Mouse (Mus musculus) hindbrain, postnatal 0 days (tissue): ENCODE data around the gene Tuba8. TPM values are rescaled to one million over a fixed set of nuclear protein-coding genes. Genes with fewer than 3 reads are reported as not detected.

ENCODE experiments used
- ATAC-seq: fragments of 200-750 bp; cut with Nextera tagmentation; 2 replicates; pipeline ENCODE4 v1.8.0; 2017; ENCODE audit warnings: mild to moderate bottlenecking, moderate TSS enrichment, moderate library complexity
- DNase-seq: peaks from one replicate; pipeline ENCODE4 v3.0.0-alpha.2; 2015; ENCODE audit warnings: low spot score
- H3K27ac ChIP-seq: fragments of 300-500 bp; sonication (generic); 2 replicates; pipeline ENCODE4 v1.5.1; 2014; ENCODE audit warnings: mild to moderate bottlenecking
- H3K27me3 ChIP-seq: fragments of 300-500 bp; sonication (generic); 2 replicates; pipeline ENCODE4 v1.6.1; 2014; ENCODE audit warnings: low read length, mixed read lengths; ENCODE audit not compliant: insufficient read depth
- H3K36me3 ChIP-seq: fragments of 300-500 bp; sonication (generic); 2 replicates; pipeline ENCODE4 v1.6.1; 2014; ENCODE audit warnings: low read length, mixed read lengths; ENCODE audit not compliant: insufficient read depth
- H3K4me1 ChIP-seq: fragments of 300-500 bp; sonication (generic); 2 replicates; pipeline ENCODE4 v1.6.1; 2014; ENCODE audit warnings: antibody characterized with exemption, low read length, mixed read lengths; ENCODE audit not compliant: insufficient read depth
- H3K4me2 ChIP-seq: fragments of 300-500 bp; sonication (generic); 2 replicates; pipeline ENCODE4 v1.6.1; 2014; ENCODE audit warnings: low read depth, mild to moderate bottlenecking, low read length, moderate library complexity, mixed read lengths
- H3K4me3 ChIP-seq: fragments of 300-500 bp; sonication (generic); 2 replicates; pipeline ENCODE4 v1.5.1; 2014; ENCODE audit warnings: low read length
- H3K9ac ChIP-seq: fragments of 300-500 bp; sonication (generic); replicated peaks from 2 replicates; pipeline ENCODE4 v1.6.1; 2014; ENCODE audit warnings: mild to moderate bottlenecking, low read length, moderate library complexity, mixed read lengths
- H3K9me3 ChIP-seq: fragments of 300-500 bp; sonication (generic); 2 replicates; pipeline ENCODE4 v1.6.1; 2016; ENCODE audit warnings: low read length, mixed read lengths
- CTCF ChIP-seq: IDR thresholded peaks from 2 replicates; pipeline ENCODE4 v1.5.1; 2016; ENCODE audit warnings: antibody characterized with exemption, control low read depth, low read depth
- WGBS: fragments of 180-500 bp; shearing (Covaris S2); extraction: QIAGEN DNeasy Blood & Tissue Kit; methylation state at CpG from one replicate; pipeline ENCODE4 v1.1.7; 2014; 5-methylcytosine and 5-hydroxymethylcytosine counted together
- polyA plus RNA-seq: library from polyadenylated mRNA; unstranded; fragments of >200 nt; fragmentation: Nextera tagmentation; extraction: Ambion mirVana; gene quantifications from 2 replicates; pipeline ENCODE4 v1.2.1, GENCODE M21; 2015
- total RNA-seq: library from RNA; depleted of rRNA; stranded (reverse); fragments of >200 nt; gene quantifications from 2 replicates; pipeline ENCODE4 v1.2.3, GENCODE M21; 2014

Gene Tuba8
- total and polyA plus RNA-seq, 2 experiments from 2014 or later: 2.0 to 3.6 TPM

GRCm38 (mm10) chr6:121184198-121185140 lies 26.0 kb upstream of the Tuba8 start:
- 3% methylated on average over 35 of the region's 35 CpGs for whole genome bisulfite sequencing
- H3K4me1 ChIP-seq: peaks cover 5% of the 10 kb centered on the region; the same call in 1 of the 2 replicates
- ATAC-seq (peak; percentile 79), DNase-seq (peak; percentile 81)
- peak overlapping the region; percentile 74 for H3K4me2 ChIP-seq
- H3K27ac ChIP-seq: peak overlapping the region; percentile 82
- peak; percentile 81 for TF ChIP-seq CTCF
- no peaks in the 10 kb centered on the region for H3K9me3 ChIP-seq
- peak overlapping the region; percentile 52 for H3K4me3 ChIP-seq
- H3K36me3 ChIP-seq: peaks cover 8% of the 10 kb centered on the region; the same call in 1 of the 2 replicates
- H3K27me3 ChIP-seq: no peaks in the 10 kb centered on the region
- peak overlapping the region; percentile 59 for H3K9ac ChIP-seq

- Histone ChIP-seq H3K9me3 (no peaks in the 10 kb centered on the region), H3K27ac (no peak overlapping the region), H3K27me3 (no peaks in the 10 kb centered on the region), H3K36me3 (peaks cover 13% of the 10 kb centered on the region; the same call in 1 of the 2 replicates), H3K9ac (peak overlapping the region; percentile 25; the same call in 1 of the 2 replicates), H3K4me2 (peak overlapping the region; percentile 74), H3K4me1 (peaks cover 5% of the 10 kb centered on the region; the same call in 1 of the 2 replicates), H3K4me3 (peak overlapping the region; percentile 52)
- no peak for TF ChIP-seq CTCF
- 79% methylated on average over 8 of the region's 8 CpGs for whole genome bisulfite sequencing
- ATAC-seq (no peak), DNase-seq (no peak)
Measured at GRCm38 (mm10) chr6:121185232-121185631, 25.3 kb upstream of the Tuba8 start.

GRCm38 (mm10) chr6:121191261-121192009 lies 19.1 kb upstream of the Tuba8 start:
- no peaks in the 10 kb centered on the region for H3K9me3 ChIP-seq
- H3K4me3 ChIP-seq: no peak overlapping the region
- H3K27ac ChIP-seq: no peak overlapping the region
- H3K27me3 ChIP-seq: no peaks in the 10 kb centered on the region
- peaks cover 34% of the 10 kb centered on the region for H3K36me3 ChIP-seq
- TF ChIP-seq CTCF: no peak
- 80% methylated on average over 11 of the region's 11 CpGs for WGBS
- DNase-seq (no peak), ATAC-seq (no peak)
- H3K4me2 ChIP-seq: no peak overlapping the region
- H3K9ac ChIP-seq: no peak overlapping the region
- no peaks in the 10 kb centered on the region for H3K4me1 ChIP-seq

GRCm38 (mm10) chr6:121194061-121194955 lies 16.2 kb upstream of the Tuba8 start:
- Histone ChIP-seq H3K27ac (no peak overlapping the region), H3K4me3 (no peak overlapping the region), H3K27me3 (no peaks in the 10 kb centered on the region), H3K36me3 (peaks cover 26% of the 10 kb centered on the region), H3K9ac (no peak overlapping the region), H3K4me1 (no peaks in the 10 kb centered on the region), H3K9me3 (no peaks in the 10 kb centered on the region), H3K4me2 (no peak overlapping the region)
- no peak for DNase-seq
- WGBS: 46% methylated on average over 13 of the region's 13 CpGs
- TF ChIP-seq CTCF: no peak
- peak; percentile 34; the same call in 1 of the 2 replicates for ATAC-seq

- Histone ChIP-seq H3K4me3 (no peak overlapping the region), H3K4me1 (no peaks in the 10 kb centered on the region), H3K36me3 (peaks cover 22% of the 10 kb centered on the region), H3K9me3 (no peaks in the 10 kb centered on the region), H3K27me3 (no peaks in the 10 kb centered on the region), H3K27ac (no peak overlapping the region), H3K4me2 (no peak overlapping the region), H3K9ac (no peak overlapping the region)
- 82% methylated on average over 14 of the region's 14 CpGs for WGBS
- no peak for TF ChIP-seq CTCF
- ATAC-seq: no peak
- no peak for DNase-seq
Measured at GRCm38 (mm10) chr6:121194956-121195731, 15.4 kb upstream of the Tuba8 start.
